Mouse (Mus musculus): ENCODE measurements at regions not wholly inside any gene's neighbourhood (a gene's known extent, or its start where the extent isn't known, plus 50 kb on each side); places are given as distances from the start of the nearest gene placed in this dataset.

GRCm38 (mm10) chr4:87642002-87642401 is 391.2 kb downstream of the Mllt3 start:
- Histone ChIP-seq H3K27ac (replicated peaks) (no peak overlapping the region), H3K4me1 (replicated peaks) (no peaks in the 10 kb centered on the region), H3K9ac (no peak overlapping the region), H3K4me3 (replicated peaks) (no peak overlapping the region), H3K4me2 (no peak overlapping the region), H3K9me3 (replicated peaks) (no peaks in the 10 kb centered on the region), H3K27me3 (no peaks in the 10 kb centered on the region), H3K36me3 (replicated peaks) (no peaks in the 10 kb centered on the region)
- WGBS (ENCODE audit: insufficient replicate concordance) = 49% methylated on average over 5 of the region's 5 CpGs
- ATAC-seq (ENCODE audit: insufficient read depth) = no peak

GRCm38 (mm10) chr4:87641551-87641950 is 391.6 kb downstream of the Mllt3 start:
- Histone ChIP-seq H3K27me3 (no peaks in the 10 kb centered on the region), H3K9me3 (replicated peaks) (no peaks in the 10 kb centered on the region), H3K4me2 (no peak overlapping the region), H3K9ac (no peak overlapping the region), H3K4me3 (replicated peaks) (no peak overlapping the region), H3K27ac (replicated peaks) (no peak overlapping the region), H3K36me3 (replicated peaks) (no peaks in the 10 kb centered on the region), H3K4me1 (replicated peaks) (no peaks in the 10 kb centered on the region)
- 49% methylated on average over 3 of the region's 3 CpGs for WGBS (ENCODE audit: insufficient replicate concordance)
- ATAC-seq (ENCODE audit: insufficient read depth) = no peak

- H3K9ac ChIP-seq = no peak overlapping the region
- H3K27me3 ChIP-seq = no peaks in the 10 kb centered on the region
- 59% methylated on average over 1 of the region's 1 CpGs for WGBS (ENCODE audit: insufficient replicate concordance)
- ATAC-seq (ENCODE audit: insufficient read depth) = no peak
- no peak overlapping the region for H3K27ac ChIP-seq (replicated peaks)
- H3K36me3 ChIP-seq (replicated peaks) = no peaks in the 10 kb centered on the region
- H3K4me2 ChIP-seq = no peak overlapping the region
- no peak overlapping the region for H3K4me3 ChIP-seq (replicated peaks)
- no peaks in the 10 kb centered on the region for H3K9me3 ChIP-seq (replicated peaks)
- no peaks in the 10 kb centered on the region for H3K4me1 ChIP-seq (replicated peaks)
Observed at GRCm38 (mm10) chr4:87638380-87638646, 394.9 kb downstream of the Mllt3 start.

GRCm38 (mm10) chr4:87637629-87638379 is 395.4 kb downstream of the Mllt3 start:
- no peak for ATAC-seq (ENCODE audit: insufficient read depth)
- no peak overlapping the region for H3K4me3 ChIP-seq (replicated peaks)
- no peak overlapping the region for H3K4me2 ChIP-seq
- no peak overlapping the region for H3K9ac ChIP-seq
- no peak overlapping the region for H3K27ac ChIP-seq (replicated peaks)
- no peaks in the 10 kb centered on the region for H3K36me3 ChIP-seq (replicated peaks)
- no peaks in the 10 kb centered on the region for H3K9me3 ChIP-seq (replicated peaks)
- WGBS (ENCODE audit: insufficient replicate concordance) = 57% methylated on average over 3 of the region's 3 CpGs
- H3K27me3 ChIP-seq = no peaks in the 10 kb centered on the region
- H3K4me1 ChIP-seq (replicated peaks) = no peaks in the 10 kb centered on the region

GRCm38 (mm10) chr4:87611116-87611515 is 380.8 kb upstream of the Slc24a2 start:
- no peak overlapping the region for H3K9ac ChIP-seq

GRCm38 (mm10) chr4:87593644-87594043 is 363.4 kb upstream of the Slc24a2 start:
- H3K27ac ChIP-seq (replicated peaks) = no peak overlapping the region
- 55% methylated on average over 3 of the region's 3 CpGs for WGBS (ENCODE audit: insufficient replicate concordance)

More at GRCm38 (mm10) chr4:87611116-87611515, 380.8 kb upstream of the Slc24a2 start:
- H3K9me3 ChIP-seq (replicated peaks) = no peaks in the 10 kb centered on the region
- H3K4me1 ChIP-seq (replicated peaks) = no peaks in the 10 kb centered on the region
- H3K27ac ChIP-seq (replicated peaks) = no peak overlapping the region
- H3K4me3 ChIP-seq (replicated peaks) = no peak overlapping the region
- H3K36me3 ChIP-seq (replicated peaks) = no peaks in the 10 kb centered on the region
- ATAC-seq (ENCODE audit: insufficient read depth) = no peak
- H3K27me3 ChIP-seq = no peaks in the 10 kb centered on the region
- H3K4me2 ChIP-seq = no peak overlapping the region
- 66% methylated on average over 1 of the region's 1 CpGs for WGBS (ENCODE audit: insufficient replicate concordance)

GRCm38 (mm10) chr4:87590797-87591196 is 360.5 kb upstream of the Slc24a2 start:
- Histone ChIP-seq H3K36me3 (replicated peaks) (no peaks in the 10 kb centered on the region), H3K27ac (replicated peaks) (no peak overlapping the region), H3K27me3 (no peaks in the 10 kb centered on the region), H3K4me2 (no peak overlapping the region), H3K4me3 (replicated peaks) (no peak overlapping the region), H3K4me1 (replicated peaks) (no peaks in the 10 kb centered on the region), H3K9ac (no peak overlapping the region), H3K9me3 (replicated peaks) (no peaks in the 10 kb centered on the region)
- ATAC-seq (ENCODE audit: insufficient read depth) = no peak
- WGBS (ENCODE audit: insufficient replicate concordance) = 76% methylated on average over 3 of the region's 3 CpGs

More at GRCm38 (mm10) chr4:87593644-87594043, 363.4 kb upstream of the Slc24a2 start:
- no peaks in the 10 kb centered on the region for H3K9me3 ChIP-seq (replicated peaks)
- no peak for ATAC-seq (ENCODE audit: insufficient read depth)
- no peak overlapping the region for H3K4me3 ChIP-seq (replicated peaks)
- no peak overlapping the region for H3K9ac ChIP-seq
- H3K27me3 ChIP-seq = no peaks in the 10 kb centered on the region
- H3K4me1 ChIP-seq (replicated peaks) = no peaks in the 10 kb centered on the region
- no peak overlapping the region for H3K4me2 ChIP-seq
- H3K36me3 ChIP-seq (replicated peaks) = no peaks in the 10 kb centered on the region

GRCm38 (mm10) chr4:87578164-87578563 is 347.9 kb upstream of the Slc24a2 start:
- Histone ChIP-seq H3K4me1 (replicated peaks) (no peaks in the 10 kb centered on the region), H3K36me3 (replicated peaks) (no peaks in the 10 kb centered on the region), H3K4me2 (no peak overlapping the region), H3K27me3 (no peaks in the 10 kb centered on the region), H3K27ac (replicated peaks) (no peak overlapping the region), H3K4me3 (replicated peaks) (no peak overlapping the region), H3K9me3 (replicated peaks) (no peaks in the 10 kb centered on the region), H3K9ac (no peak overlapping the region)
- ATAC-seq (ENCODE audit: insufficient read depth) = no peak
- WGBS (ENCODE audit: insufficient replicate concordance) = 50% methylated on average over 3 of the region's 3 CpGs

- no peak overlapping the region for H3K4me3 ChIP-seq (replicated peaks)
- H3K27me3 ChIP-seq = no peaks in the 10 kb centered on the region
- H3K4me2 ChIP-seq = no peak overlapping the region
- no peaks in the 10 kb centered on the region for H3K4me1 ChIP-seq (replicated peaks)
- 75% methylated on average over 8 of the region's 8 CpGs for WGBS (ENCODE audit: insufficient replicate concordance)
- no peaks in the 10 kb centered on the region for H3K36me3 ChIP-seq (replicated peaks)
- no peaks in the 10 kb centered on the region for H3K9me3 ChIP-seq (replicated peaks)
- ATAC-seq (ENCODE audit: insufficient read depth) = no peak
- no peak overlapping the region for H3K9ac ChIP-seq
- H3K27ac ChIP-seq (replicated peaks) = no peak overlapping the region
Observed at GRCm38 (mm10) chr4:87570950-87571349, 340.7 kb upstream of the Slc24a2 start.

GRCm38 (mm10) chr4:87570470-87570891 is 340.2 kb upstream of the Slc24a2 start:
- no peak for ATAC-seq (ENCODE audit: insufficient read depth)
- no peaks in the 10 kb centered on the region for H3K9me3 ChIP-seq (replicated peaks)
- no peak overlapping the region for H3K4me2 ChIP-seq
- H3K36me3 ChIP-seq (replicated peaks) = no peaks in the 10 kb centered on the region
- no peak overlapping the region for H3K27ac ChIP-seq (replicated peaks)
- H3K4me1 ChIP-seq (replicated peaks) = no peaks in the 10 kb centered on the region
- no peak overlapping the region for H3K9ac ChIP-seq
- no peaks in the 10 kb centered on the region for H3K27me3 ChIP-seq
- WGBS (ENCODE audit: insufficient replicate concordance) = 47% methylated on average over 13 of the region's 13 CpGs
- H3K4me3 ChIP-seq (replicated peaks) = no peak overlapping the region

- 39% methylated on average over 2 of the region's 2 CpGs for WGBS (ENCODE audit: insufficient replicate concordance)
- H3K4me2 ChIP-seq = no peak overlapping the region
- no peak for ATAC-seq (ENCODE audit: insufficient read depth)
Observed at GRCm38 (mm10) chr4:87566616-87567015, 336.3 kb upstream of the Slc24a2 start.

GRCm38 (mm10) chr4:87554912-87555311 is 324.6 kb upstream of the Slc24a2 start:
- Histone ChIP-seq H3K36me3 (replicated peaks) (no peaks in the 10 kb centered on the region), H3K9ac (no peak overlapping the region), H3K4me2 (no peak overlapping the region), H3K27ac (replicated peaks) (no peak overlapping the region), H3K4me1 (replicated peaks) (no peaks in the 10 kb centered on the region), H3K27me3 (no peaks in the 10 kb centered on the region), H3K4me3 (replicated peaks) (no peak overlapping the region), H3K9me3 (replicated peaks) (no peaks in the 10 kb centered on the region)
- ATAC-seq (ENCODE audit: insufficient read depth) = no peak
- WGBS (ENCODE audit: insufficient replicate concordance) = 54% methylated on average over 3 of the region's 3 CpGs

More at GRCm38 (mm10) chr4:87566616-87567015, 336.3 kb upstream of the Slc24a2 start:
- no peaks in the 10 kb centered on the region for H3K27me3 ChIP-seq
- H3K27ac ChIP-seq (replicated peaks) = no peak overlapping the region
- no peaks in the 10 kb centered on the region for H3K9me3 ChIP-seq (replicated peaks)
- no peak overlapping the region for H3K4me3 ChIP-seq (replicated peaks)
- H3K36me3 ChIP-seq (replicated peaks) = no peaks in the 10 kb centered on the region
- no peaks in the 10 kb centered on the region for H3K4me1 ChIP-seq (replicated peaks)
- no peak overlapping the region for H3K9ac ChIP-seq
